Mouse (Mus musculus): ENCODE data around the gene Dnah11. TPM values are rescaled to one million over a fixed set of nuclear protein-coding genes. Genes with fewer than 3 reads are reported as not detected.

Dnah11 gene
- polyA plus RNA-seq, 1 experiment from 2014 or later = 0.69 TPM

- whole genome bisulfite sequencing = 46% methylated on average over 5 of the region's 5 CpGs
- H3K4me3 ChIP-seq = no peak overlapping the region
- peak; percentile 57; the same call in 1 of the 2 replicates for ATAC-seq (ENCODE audit: borderline replicate concordance, extremely low read depth, low FRiP score, low TSS enrichment)
Observed at GRCm38 (mm10) chr12:118084134-118084533, 114.7 kb downstream of the Dnah11 start.

GRCm38 (mm10) chr12:118080441-118080840, 118.4 kb downstream of the Dnah11 start:
- Histone ChIP-seq H3K27ac (no peak overlapping the region), H3K4me2 (no peak overlapping the region), H3K4me1 (0 out of 2 replicates have a peak, but pooled peaks cover 5% of the 10 kb centered on the region), H3K36me3 (no peaks in the 10 kb centered on the region), H3K9me3 (no peaks in the 10 kb centered on the region), H3K4me3 (no peak overlapping the region), H3K9ac (no peak overlapping the region), H3K27me3 (no peaks in the 10 kb centered on the region)
- ATAC-seq (ENCODE audit: borderline replicate concordance, extremely low read depth, low FRiP score, low TSS enrichment) = no peak
- WGBS = 85% methylated on average over 6 of the region's 6 CpGs

More at GRCm38 (mm10) chr12:118084134-118084533, 114.7 kb downstream of the Dnah11 start:
- no peak overlapping the region for H3K4me2 ChIP-seq
- no peak overlapping the region for H3K9ac ChIP-seq
- 0 out of 2 replicates have a peak, but pooled peaks cover 5% of the 10 kb centered on the region for H3K4me1 ChIP-seq
- no peaks in the 10 kb centered on the region for H3K36me3 ChIP-seq
- no peaks in the 10 kb centered on the region for H3K9me3 ChIP-seq
- no peak overlapping the region for H3K27ac ChIP-seq
- no peaks in the 10 kb centered on the region for H3K27me3 ChIP-seq

GRCm38 (mm10) chr12:118078434-118078989, 120.3 kb downstream of the Dnah11 start:
- no peak overlapping the region for H3K4me3 ChIP-seq
- H3K4me1 ChIP-seq = 0 out of 2 replicates have a peak, but pooled peaks cover 1% of the 10 kb centered on the region
- no peak overlapping the region for H3K9ac ChIP-seq
- H3K4me2 ChIP-seq = no peak overlapping the region
- H3K27ac ChIP-seq = no peak overlapping the region
- no peaks in the 10 kb centered on the region for H3K27me3 ChIP-seq
- H3K9me3 ChIP-seq = no peaks in the 10 kb centered on the region
- no peak for ATAC-seq (ENCODE audit: borderline replicate concordance, extremely low read depth, low FRiP score, low TSS enrichment)
- no peaks in the 10 kb centered on the region for H3K36me3 ChIP-seq
- 48% methylated on average over 9 of the region's 9 CpGs for WGBS

- Histone ChIP-seq H3K4me2 (no peak overlapping the region), H3K9ac (no peak overlapping the region), H3K9me3 (no peaks in the 10 kb centered on the region), H3K27me3 (no peaks in the 10 kb centered on the region), H3K4me3 (no peak overlapping the region), H3K4me1 (no peaks in the 10 kb centered on the region), H3K27ac (no peak overlapping the region), H3K36me3 (no peaks in the 10 kb centered on the region)
- WGBS = 68% methylated on average over 3 of the region's 3 CpGs
- no peak for ATAC-seq (ENCODE audit: borderline replicate concordance, extremely low read depth, low FRiP score, low TSS enrichment)
Observed at GRCm38 (mm10) chr12:118076802-118077201, 122.0 kb downstream of the Dnah11 start.

GRCm38 (mm10) chr12:118072181-118072872, 126.5 kb downstream of the Dnah11 start:
- Histone ChIP-seq H3K9me3 (no peaks in the 10 kb centered on the region), H3K9ac (no peak overlapping the region), H3K4me2 (no peak overlapping the region), H3K27me3 (no peaks in the 10 kb centered on the region), H3K36me3 (no peaks in the 10 kb centered on the region), H3K4me3 (no peak overlapping the region), H3K4me1 (no peaks in the 10 kb centered on the region), H3K27ac (no peak overlapping the region)
- ATAC-seq (ENCODE audit: borderline replicate concordance, extremely low read depth, low FRiP score, low TSS enrichment) = no peak
- 63% methylated on average over 3 of the region's 3 CpGs for WGBS

- H3K4me1 ChIP-seq = no peaks in the 10 kb centered on the region
- no peak for ATAC-seq (ENCODE audit: borderline replicate concordance, extremely low read depth, low FRiP score, low TSS enrichment)
- WGBS = 77% methylated on average over 1 of the region's 1 CpGs
- H3K9me3 ChIP-seq = no peaks in the 10 kb centered on the region
- H3K27ac ChIP-seq = no peak overlapping the region
- H3K27me3 ChIP-seq = no peaks in the 10 kb centered on the region
- no peak overlapping the region for H3K9ac ChIP-seq
- no peak overlapping the region for H3K4me3 ChIP-seq
- H3K36me3 ChIP-seq = no peaks in the 10 kb centered on the region
- no peak overlapping the region for H3K4me2 ChIP-seq
Observed at GRCm38 (mm10) chr12:118071667-118072066, 127.2 kb downstream of the Dnah11 start.

- 69% methylated on average over 4 of the region's 4 CpGs for WGBS
- no peak overlapping the region for H3K4me2 ChIP-seq
- no peak overlapping the region for H3K27ac ChIP-seq
- H3K9ac ChIP-seq = no peak overlapping the region
- H3K4me3 ChIP-seq = no peak overlapping the region
- no peaks in the 10 kb centered on the region for H3K4me1 ChIP-seq
- no peaks in the 10 kb centered on the region for H3K9me3 ChIP-seq
- no peaks in the 10 kb centered on the region for H3K27me3 ChIP-seq
- H3K36me3 ChIP-seq = no peaks in the 10 kb centered on the region
- no peak for ATAC-seq (ENCODE audit: borderline replicate concordance, extremely low read depth, low FRiP score, low TSS enrichment)
Observed at GRCm38 (mm10) chr12:118068785-118069184, 130.1 kb downstream of the Dnah11 start.

- 86% methylated on average over 6 of the region's 6 CpGs for WGBS
- ATAC-seq (ENCODE audit: borderline replicate concordance, extremely low read depth, low FRiP score, low TSS enrichment) = no peak
- H3K4me3 ChIP-seq = no peak overlapping the region
- no peak overlapping the region for H3K4me2 ChIP-seq
- H3K27ac ChIP-seq = no peak overlapping the region
- no peak overlapping the region for H3K9ac ChIP-seq
- H3K9me3 ChIP-seq = no peaks in the 10 kb centered on the region
- no peaks in the 10 kb centered on the region for H3K4me1 ChIP-seq
- no peaks in the 10 kb centered on the region for H3K36me3 ChIP-seq
- H3K27me3 ChIP-seq = no peaks in the 10 kb centered on the region
Observed at GRCm38 (mm10) chr12:118062343-118062742, 136.5 kb downstream of the Dnah11 start.

- Histone ChIP-seq H3K4me3 (no peak overlapping the region), H3K4me2 (no peak overlapping the region), H3K27me3 (no peaks in the 10 kb centered on the region), H3K9ac (no peak overlapping the region), H3K9me3 (no peaks in the 10 kb centered on the region), H3K27ac (no peak overlapping the region), H3K4me1 (no peaks in the 10 kb centered on the region), H3K36me3 (no peaks in the 10 kb centered on the region)
- 69% methylated on average over 10 of the region's 10 CpGs for WGBS
- ATAC-seq (ENCODE audit: borderline replicate concordance, extremely low read depth, low FRiP score, low TSS enrichment) = no peak
Observed at GRCm38 (mm10) chr12:118056876-118057275, 142.0 kb downstream of the Dnah11 start.

- Histone ChIP-seq H3K4me1 (no peaks in the 10 kb centered on the region), H3K36me3 (no peaks in the 10 kb centered on the region), H3K27ac (no peak overlapping the region), H3K9me3 (no peaks in the 10 kb centered on the region), H3K27me3 (no peaks in the 10 kb centered on the region), H3K4me3 (no peak overlapping the region), H3K9ac (no peak overlapping the region), H3K4me2 (no peak overlapping the region)
- no peak for ATAC-seq (ENCODE audit: borderline replicate concordance, extremely low read depth, low FRiP score, low TSS enrichment)
- WGBS = 67% methylated on average over 4 of the region's 4 CpGs
Observed at GRCm38 (mm10) chr12:118045381-118045780, 153.5 kb downstream of the Dnah11 start.

GRCm38 (mm10) chr12:118043130-118043647, 155.7 kb downstream of the Dnah11 start:
- Histone ChIP-seq H3K4me2 (no peak overlapping the region), H3K36me3 (no peaks in the 10 kb centered on the region), H3K9ac (no peak overlapping the region), H3K4me3 (no peak overlapping the region), H3K9me3 (no peaks in the 10 kb centered on the region), H3K27ac (no peak overlapping the region), H3K4me1 (no peaks in the 10 kb centered on the region), H3K27me3 (no peaks in the 10 kb centered on the region)
- WGBS = 79% methylated on average over 1 of the region's 1 CpGs
- no peak for ATAC-seq (ENCODE audit: borderline replicate concordance, extremely low read depth, low FRiP score, low TSS enrichment)

GRCm38 (mm10) chr12:118042196-118042595, 156.6 kb downstream of the Dnah11 start:
- Histone ChIP-seq H3K27me3 (no peaks in the 10 kb centered on the region), H3K27ac (no peak overlapping the region), H3K4me3 (no peak overlapping the region), H3K4me1 (no peaks in the 10 kb centered on the region), H3K9ac (no peak overlapping the region), H3K9me3 (no peaks in the 10 kb centered on the region), H3K36me3 (no peaks in the 10 kb centered on the region), H3K4me2 (no peak overlapping the region)
- ATAC-seq (ENCODE audit: borderline replicate concordance, extremely low read depth, low FRiP score, low TSS enrichment) = no peak
- WGBS = 75% methylated on average over 2 of the region's 2 CpGs

All from lung, embryonic 15.5 days (tissue).